Mouse (Mus musculus) G1E (cell line): Measurements from ENCODE around the gene Plxna4.

Experiments used
- CTCF ChIP-seq: IDR thresholded peaks from 2 replicates; pipeline ENCODE4 v1.5.1; 2012; ENCODE audit warnings: low read depth, low read length, inconsistent platforms, mixed read lengths
- GATA1 ChIP-seq: IDR thresholded peaks from 2 replicates; pipeline ENCODE4 v1.6.1; 2012; ENCODE audit warnings: borderline replicate concordance, low read length, inconsistent platforms, mixed read lengths
- POLR2AphosphoS5 ChIP-seq: IDR thresholded peaks from 2 replicates; pipeline ENCODE4 v1.6.1; 2012; ENCODE audit warnings: low read depth, low read length, inconsistent platforms; ENCODE audit not compliant: insufficient replicate concordance

DNA sequence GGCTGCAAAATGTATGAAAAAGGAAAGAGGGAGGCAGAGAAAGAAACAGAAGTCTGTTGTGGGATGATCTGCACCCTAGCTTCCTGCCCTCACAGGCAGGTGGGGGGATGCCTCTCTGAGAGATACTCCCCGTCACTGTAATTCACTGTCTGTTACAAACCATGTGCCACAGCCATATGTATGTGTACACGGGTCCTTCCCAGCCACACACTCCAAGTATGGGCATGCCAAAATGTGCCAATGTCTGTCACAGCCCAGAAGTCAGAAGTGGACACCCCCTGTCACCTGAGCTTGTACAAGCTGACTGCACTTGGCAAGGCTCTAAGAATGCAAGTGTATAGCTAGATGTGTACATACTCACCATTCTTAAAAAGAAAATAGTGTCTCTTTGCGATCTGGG is 2.8 kb downstream of the Plxna4 start:
- TF ChIP-seq CTCF = no peak
- TF ChIP-seq GATA1 = no peak
- TF ChIP-seq POLR2AphosphoS5 = no peak
